Mouse (Mus musculus): Measurements from ENCODE around the gene Xpnpep1. TPM values are rescaled to one million over a fixed set of nuclear protein-coding genes. Genes with fewer than 3 reads are reported as not detected.
A peak's percentile ranks its signal among the peaks of the same experiment; 100 is the strongest.

Xpnpep1 gene
- polyA plus RNA-seq, 1 experiment from 2014 or later, result 111 TPM

DNA sequence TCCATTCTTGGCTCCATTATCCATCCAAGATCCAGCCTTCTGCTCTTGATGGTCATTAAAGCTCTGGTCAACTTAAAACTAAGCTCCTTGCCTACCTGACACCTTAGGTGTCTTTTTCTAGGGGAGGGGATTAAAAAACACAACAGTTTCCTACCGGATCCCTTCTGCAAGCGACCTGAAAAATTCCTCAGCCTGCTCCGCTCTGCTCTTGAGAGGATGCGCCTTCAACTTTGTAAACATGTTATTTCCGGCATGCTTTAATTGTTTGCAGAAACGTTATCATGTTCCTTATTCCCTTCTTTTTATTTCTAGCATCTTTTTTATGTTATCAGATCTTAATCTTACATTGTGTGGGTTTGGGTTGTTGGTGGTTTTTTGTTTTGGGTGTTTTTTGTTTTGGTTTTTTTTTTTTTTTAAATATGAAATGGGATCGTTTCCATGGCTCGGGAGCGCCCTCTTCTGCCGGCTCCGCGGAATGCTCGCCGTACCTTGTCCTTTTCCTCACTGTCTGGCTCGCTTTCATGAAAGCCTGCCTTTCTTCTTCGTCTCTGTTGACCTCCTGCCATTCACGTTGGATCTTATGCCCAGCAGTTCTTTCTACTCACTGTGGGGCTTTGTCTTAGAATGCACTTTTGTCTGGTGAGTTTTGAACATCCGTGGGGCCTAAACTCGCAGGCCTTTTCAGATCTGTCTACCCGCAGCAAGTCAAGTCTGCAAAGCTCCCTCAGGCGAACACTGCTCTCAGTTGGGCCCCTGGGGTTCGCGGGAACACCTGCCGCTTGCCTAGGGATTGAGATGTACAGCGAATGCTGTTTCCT lies 117.1 kb downstream of the Xpnpep1 start:
- Histone ChIP-seq H3K4me2 (replicated peaks; ENCODE audit: low read depth) (peak overlapping the region; percentile 25), H3K4me3 (ENCODE audit: low read depth, low read length) (no peak overlapping the region), H3K27ac (replicated peaks) (no peak overlapping the region), H3K4me1 (replicated peaks; ENCODE audit: control insufficient read depth, insufficient read depth) (no peaks in the 10 kb centered on the region), H3K36me3 (ENCODE audit: control insufficient read depth, insufficient read depth, low read length) (no peaks in the 10 kb centered on the region), H3K9me3 (ENCODE audit: control insufficient read depth, low read length) (no peaks in the 10 kb centered on the region), H3K9ac (ENCODE audit: low read length) (no peak overlapping the region), H3K27me3 (ENCODE audit: control insufficient read depth, insufficient read depth, low read length) (no peaks in the 10 kb centered on the region)
- WGBS, result 9% methylated on average over 25 of the region's 25 CpGs
- DNase-seq (ENCODE audit: low spot score), result peak; percentile 61
- TF ChIP-seq CTCF (IDR thresholded peaks at IDR 0.05; ENCODE audit: low read depth) (peak; percentile 80), EP300 (optimal IDR thresholded peaks at IDR 0.05) (no peak)
- no peak for ATAC-seq (ENCODE audit: low FRiP score, low TSS enrichment)

- H3K27ac ChIP-seq (replicated peaks), result no peak overlapping the region
- 40% methylated on average over 2 of the region's 2 CpGs for WGBS
These were observed 135.8 kb downstream of the Xpnpep1 start for GRCm38 (mm10) chr19:52904182-52904581.

GRCm38 (mm10) chr19:52891807-52892442 lies 148.1 kb downstream of the Xpnpep1 start:
- ATAC-seq (ENCODE audit: low FRiP score, low TSS enrichment) (no peak), DNase-seq (ENCODE audit: low spot score) (no peak)
- Histone ChIP-seq H3K9ac (ENCODE audit: low read length) (no peak overlapping the region), H3K4me3 (ENCODE audit: low read depth, low read length) (no peak overlapping the region), H3K27me3 (ENCODE audit: control insufficient read depth, insufficient read depth, low read length) (no peaks in the 10 kb centered on the region), H3K4me2 (replicated peaks; ENCODE audit: low read depth) (no peak overlapping the region), H3K27ac (replicated peaks) (no peak overlapping the region), H3K36me3 (ENCODE audit: control insufficient read depth, insufficient read depth, low read length) (no peaks in the 10 kb centered on the region), H3K4me1 (replicated peaks; ENCODE audit: control insufficient read depth, insufficient read depth) (no peaks in the 10 kb centered on the region), H3K9me3 (ENCODE audit: control insufficient read depth, low read length) (no peaks in the 10 kb centered on the region)
- 50% methylated on average over 5 of the region's 5 CpGs for WGBS
- TF ChIP-seq EP300 (optimal IDR thresholded peaks at IDR 0.05) (no peak), CTCF (IDR thresholded peaks at IDR 0.05; ENCODE audit: low read depth) (no peak)

More at GRCm38 (mm10) chr19:52904182-52904581, 135.8 kb downstream of the Xpnpep1 start:
- H3K4me2 ChIP-seq (replicated peaks; ENCODE audit: low read depth), result no peak overlapping the region
- no peaks in the 10 kb centered on the region for H3K9me3 ChIP-seq (ENCODE audit: control insufficient read depth, low read length)
- no peak overlapping the region for H3K4me3 ChIP-seq (ENCODE audit: low read depth, low read length)
- no peaks in the 10 kb centered on the region for H3K27me3 ChIP-seq (ENCODE audit: control insufficient read depth, insufficient read depth, low read length)
- ATAC-seq (ENCODE audit: low FRiP score, low TSS enrichment) (no peak), DNase-seq (ENCODE audit: low spot score) (no peak)
- no peaks in the 10 kb centered on the region for H3K4me1 ChIP-seq (replicated peaks; ENCODE audit: control insufficient read depth, insufficient read depth)
- peak; percentile 24; the same call in 1 of the 2 replicates for TF ChIP-seq CTCF (IDR thresholded peaks at IDR 0.05; ENCODE audit: low read depth)
- no peak for TF ChIP-seq EP300 (optimal IDR thresholded peaks at IDR 0.05)
- H3K36me3 ChIP-seq (ENCODE audit: control insufficient read depth, insufficient read depth, low read length), result no peaks in the 10 kb centered on the region
- H3K9ac ChIP-seq (ENCODE audit: low read length), result no peak overlapping the region

Small RNAs within 50 kb of the gene (microRNA-seq; reads per million reads assigned to microRNA genes)
- gene Mir6407, result not detected

Other genes starting within 250 kb of the Xpnpep1 start
- 48.2 and 52.4 TPM in 2 replicates for gene Add3, start 100.2 kb upstream of the Xpnpep1 start, polyA plus RNA-seq (2015; fragmentation: Nextera tagmentation; extraction: Ambion mirVana)

All from stomach, postnatal 0 days (tissue).